Mouse (Mus musculus): Measurements from ENCODE around the gene Ppp1cb.

GRCm38 (mm10) chr5:32494084-32494700 lies 35.5 kb downstream of the Ppp1cb start:
- no peak for TF ChIP-seq CTCF (IDR thresholded peaks at IDR 0.05; ENCODE audit: borderline replicate concordance, insufficient read depth, low read length)
- no peak for TF ChIP-seq POLR2A (IDR thresholded peaks at IDR 0.05; ENCODE audit: low read depth, low read length)
